Mouse (Mus musculus): ENCODE data around the gene Rap1gds1. TPM values are rescaled to one million over a fixed set of nuclear protein-coding genes. Genes with fewer than 3 reads are reported as not detected.

Gene Rap1gds1
- polyA plus RNA-seq, 1 experiment from 2014 or later: 69.7 TPM

DNA sequence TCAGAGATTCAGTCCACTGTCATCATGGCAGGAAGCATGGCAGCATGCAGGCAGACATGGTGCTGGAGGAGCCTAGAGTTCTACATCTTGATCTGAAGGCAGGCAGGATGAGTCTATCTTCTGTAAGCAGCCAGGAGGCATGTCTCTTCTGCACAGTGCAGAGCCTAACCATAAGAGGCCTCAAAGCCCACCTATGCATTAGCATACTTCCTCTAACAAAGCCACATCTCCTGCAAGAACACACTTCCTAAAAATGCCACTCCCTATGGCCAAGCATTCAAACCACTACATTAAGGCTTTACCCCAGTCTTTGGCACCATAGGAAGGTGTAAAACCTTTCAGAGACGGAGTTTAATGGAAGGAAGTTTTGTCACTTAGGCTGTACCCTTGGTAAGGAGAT is 26.9 kb upstream of the Rap1gds1 start:
- Histone ChIP-seq H3K4me1 (ENCODE audit: control insufficient read depth, insufficient read depth, low read length) (no peaks in the 10 kb centered on the region), H3K36me3 (ENCODE audit: control insufficient read depth, insufficient read depth, low read length) (no peaks in the 10 kb centered on the region), H3K4me2 (ENCODE audit: low read length) (no peak overlapping the region), H3K9ac (replicated peaks; ENCODE audit: low read length) (no peak overlapping the region), H3K4me3 (replicated peaks; ENCODE audit: low read depth, low read length) (no peak overlapping the region), H3K27ac (replicated peaks; ENCODE audit: low read depth, low read length) (no peak overlapping the region), H3K9me3 (ENCODE audit: control insufficient read depth, low read length) (no peaks in the 10 kb centered on the region), H3K27me3 (ENCODE audit: control insufficient read depth, insufficient read depth, low read length) (no peaks in the 10 kb centered on the region)
- no peak for DNase-seq
- no peak for ATAC-seq (ENCODE audit: low FRiP score, low TSS enrichment)
- 86% methylated on average over 1 of the region's 1 CpGs for WGBS

DNA sequence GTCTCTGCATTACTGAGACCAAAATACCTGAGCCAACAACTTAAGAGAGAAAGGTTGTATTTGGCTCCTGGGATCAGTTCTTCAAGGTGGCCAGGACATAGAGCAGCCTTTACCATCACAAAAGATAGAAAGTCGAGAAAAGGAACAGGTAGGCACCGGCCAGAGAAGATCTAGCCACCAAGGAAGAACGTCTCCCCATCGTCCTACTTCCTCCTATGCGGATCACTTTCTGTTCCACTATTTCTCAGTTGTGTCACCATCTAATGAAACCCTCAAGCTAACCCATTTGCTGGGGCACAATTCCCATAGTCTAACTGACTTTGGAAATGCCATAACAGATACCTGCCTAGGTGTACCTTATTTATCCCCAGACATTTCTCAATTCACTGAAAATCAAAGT is 24.3 kb upstream of the Rap1gds1 start:
- H3K27me3 ChIP-seq (ENCODE audit: control insufficient read depth, insufficient read depth, low read length): no peaks in the 10 kb centered on the region
- H3K27ac ChIP-seq (replicated peaks; ENCODE audit: low read depth, low read length): no peak overlapping the region
- no peaks in the 10 kb centered on the region for H3K4me1 ChIP-seq (ENCODE audit: control insufficient read depth, insufficient read depth, low read length)
- ATAC-seq (ENCODE audit: low FRiP score, low TSS enrichment) (no peak), DNase-seq (no peak)
- H3K36me3 ChIP-seq (ENCODE audit: control insufficient read depth, insufficient read depth, low read length): no peaks in the 10 kb centered on the region
- H3K9me3 ChIP-seq (ENCODE audit: control insufficient read depth, low read length): no peaks in the 10 kb centered on the region
- whole genome bisulfite sequencing: 93% methylated on average over 5 of the region's 5 CpGs
- H3K4me3 ChIP-seq (replicated peaks; ENCODE audit: low read depth, low read length): no peak overlapping the region
- no peak overlapping the region for H3K4me2 ChIP-seq (ENCODE audit: low read length)
- H3K9ac ChIP-seq (replicated peaks; ENCODE audit: low read length): no peak overlapping the region

DNA sequence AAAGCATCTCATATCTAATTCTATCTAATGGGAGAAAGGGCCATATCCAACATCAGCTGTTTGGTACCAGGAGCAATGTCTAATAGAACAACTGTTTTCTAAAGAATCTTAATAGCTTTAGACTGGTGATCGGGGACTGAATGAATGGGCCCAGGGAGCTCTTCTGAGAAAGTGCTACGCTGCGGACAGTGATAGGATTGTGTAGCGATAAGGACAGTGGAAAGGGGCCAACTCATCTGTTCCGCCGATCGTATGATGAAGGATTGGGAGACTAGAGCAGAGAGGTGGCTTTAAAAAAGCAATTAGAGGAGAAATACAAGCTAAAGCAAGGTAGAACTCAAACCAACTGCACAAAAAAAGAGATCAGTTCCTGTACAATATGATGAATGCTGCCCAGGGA is 20.9 kb upstream of the Rap1gds1 start:
- Histone ChIP-seq H3K9me3 (ENCODE audit: control insufficient read depth, low read length) (0 out of 2 replicates have a peak, but pooled peaks cover 4% of the 10 kb centered on the region), H3K4me3 (replicated peaks; ENCODE audit: low read depth, low read length) (no peak overlapping the region), H3K36me3 (ENCODE audit: control insufficient read depth, insufficient read depth, low read length) (no peaks in the 10 kb centered on the region), H3K27me3 (ENCODE audit: control insufficient read depth, insufficient read depth, low read length) (no peaks in the 10 kb centered on the region), H3K4me1 (ENCODE audit: control insufficient read depth, insufficient read depth, low read length) (no peaks in the 10 kb centered on the region), H3K27ac (replicated peaks; ENCODE audit: low read depth, low read length) (no peak overlapping the region), H3K4me2 (ENCODE audit: low read length) (no peak overlapping the region), H3K9ac (replicated peaks; ENCODE audit: low read length) (no peak overlapping the region)
- 64% methylated on average over 7 of the region's 7 CpGs for WGBS
- DNase-seq (no peak), ATAC-seq (ENCODE audit: low FRiP score, low TSS enrichment) (no peak)

GRCm38 (mm10) chr3:139088526-139088925 is 13.5 kb upstream of the Rap1gds1 start:
- H3K4me1 ChIP-seq (ENCODE audit: control insufficient read depth, insufficient read depth, low read length): no peaks in the 10 kb centered on the region
- H3K4me3 ChIP-seq (replicated peaks; ENCODE audit: low read depth, low read length): no peak overlapping the region
- no peak for DNase-seq
- ATAC-seq (ENCODE audit: low FRiP score, low TSS enrichment): no peak
- no peak overlapping the region for H3K27ac ChIP-seq (replicated peaks; ENCODE audit: low read depth, low read length)
- H3K36me3 ChIP-seq (ENCODE audit: control insufficient read depth, insufficient read depth, low read length): no peaks in the 10 kb centered on the region
- WGBS: 83% methylated on average over 3 of the region's 3 CpGs
- no peak overlapping the region for H3K9ac ChIP-seq (replicated peaks; ENCODE audit: low read length)
- H3K4me2 ChIP-seq (ENCODE audit: low read length): no peak overlapping the region
- peaks cover 15% of the 10 kb centered on the region for H3K9me3 ChIP-seq (ENCODE audit: control insufficient read depth, low read length)
- no peaks in the 10 kb centered on the region for H3K27me3 ChIP-seq (ENCODE audit: control insufficient read depth, insufficient read depth, low read length)

- 90% methylated on average over 5 of the region's 5 CpGs for WGBS
- ATAC-seq (ENCODE audit: low FRiP score, low TSS enrichment): no peak
Observed at GRCm38 (mm10) chr3:139083778-139084539, 9.0 kb upstream of the Rap1gds1 start.

GRCm38 (mm10) chr3:139079831-139080230 is 4.8 kb upstream of the Rap1gds1 start:
- DNase-seq: no peak
- H3K9ac ChIP-seq (replicated peaks; ENCODE audit: low read length): no peak overlapping the region
- no peaks in the 10 kb centered on the region for H3K4me1 ChIP-seq (ENCODE audit: control insufficient read depth, insufficient read depth, low read length)
- no peak overlapping the region for H3K4me3 ChIP-seq (replicated peaks; ENCODE audit: low read depth, low read length)
- no peak overlapping the region for H3K27ac ChIP-seq (replicated peaks; ENCODE audit: low read depth, low read length)
- H3K4me2 ChIP-seq (ENCODE audit: low read length): no peak overlapping the region
- ATAC-seq (ENCODE audit: low FRiP score, low TSS enrichment): no peak
- 89% methylated on average over 6 of the region's 6 CpGs for WGBS
- H3K27me3 ChIP-seq (ENCODE audit: control insufficient read depth, insufficient read depth, low read length): no peaks in the 10 kb centered on the region
- H3K9me3 ChIP-seq (ENCODE audit: control insufficient read depth, low read length): no peaks in the 10 kb centered on the region
- no peaks in the 10 kb centered on the region for H3K36me3 ChIP-seq (ENCODE audit: control insufficient read depth, insufficient read depth, low read length)

More at GRCm38 (mm10) chr3:139083778-139084539, 9.0 kb upstream of the Rap1gds1 start:
- Histone ChIP-seq H3K4me2 (ENCODE audit: low read length) (no peak overlapping the region), H3K36me3 (ENCODE audit: control insufficient read depth, insufficient read depth, low read length) (no peaks in the 10 kb centered on the region), H3K4me3 (replicated peaks; ENCODE audit: low read depth, low read length) (no peak overlapping the region), H3K27me3 (ENCODE audit: control insufficient read depth, insufficient read depth, low read length) (no peaks in the 10 kb centered on the region), H3K9me3 (ENCODE audit: control insufficient read depth, low read length) (peaks cover 11% of the 10 kb centered on the region), H3K4me1 (ENCODE audit: control insufficient read depth, insufficient read depth, low read length) (no peaks in the 10 kb centered on the region), H3K27ac (replicated peaks; ENCODE audit: low read depth, low read length) (no peak overlapping the region), H3K9ac (replicated peaks; ENCODE audit: low read length) (no peak overlapping the region)
- no peak for DNase-seq

DNA sequence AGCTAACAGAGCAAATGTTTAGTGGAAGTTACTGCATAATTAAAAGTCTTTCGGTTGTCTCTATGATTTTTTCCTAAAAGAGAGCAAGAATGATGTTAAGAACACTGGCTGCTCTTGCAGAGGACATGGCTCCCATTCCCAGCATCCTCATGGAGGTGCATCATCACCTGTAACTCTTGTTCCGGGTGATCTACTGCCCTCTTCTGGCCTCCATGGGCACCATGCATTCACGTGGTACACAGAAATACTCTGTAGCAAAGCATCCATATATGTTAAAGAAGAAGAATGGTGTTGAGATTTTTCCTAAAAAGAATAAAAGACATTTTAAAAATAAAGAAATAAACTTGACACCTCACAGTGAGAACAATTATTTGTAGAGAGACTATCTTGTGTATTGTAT is 3.0 kb upstream of the Rap1gds1 start:
- Histone ChIP-seq H3K27ac (replicated peaks; ENCODE audit: low read depth, low read length) (no peak overlapping the region), H3K4me2 (ENCODE audit: low read length) (no peak overlapping the region), H3K36me3 (ENCODE audit: control insufficient read depth, insufficient read depth, low read length) (no peaks in the 10 kb centered on the region), H3K9ac (replicated peaks; ENCODE audit: low read length) (no peak overlapping the region), H3K4me1 (ENCODE audit: control insufficient read depth, insufficient read depth, low read length) (peaks cover 3% of the 10 kb centered on the region; the same call in 1 of the 2 replicates), H3K4me3 (replicated peaks; ENCODE audit: low read depth, low read length) (no peak overlapping the region), H3K27me3 (ENCODE audit: control insufficient read depth, insufficient read depth, low read length) (no peaks in the 10 kb centered on the region), H3K9me3 (ENCODE audit: control insufficient read depth, low read length) (no peaks in the 10 kb centered on the region)
- WGBS: 85% methylated on average over 3 of the region's 3 CpGs
- ATAC-seq (ENCODE audit: low FRiP score, low TSS enrichment) (no peak), DNase-seq (no peak)

GRCm38 (mm10) chr3:139076059-139076455 is 1.1 kb upstream of the Rap1gds1 start:
- no peaks in the 10 kb centered on the region for H3K36me3 ChIP-seq (ENCODE audit: control insufficient read depth, insufficient read depth, low read length)
- ATAC-seq (ENCODE audit: low FRiP score, low TSS enrichment): no peak
- peak overlapping the region; percentile 91 for H3K4me3 ChIP-seq (replicated peaks; ENCODE audit: low read depth, low read length)
- peak; percentile 31 for DNase-seq
- no peaks in the 10 kb centered on the region for H3K27me3 ChIP-seq (ENCODE audit: control insufficient read depth, insufficient read depth, low read length)
- no peaks in the 10 kb centered on the region for H3K9me3 ChIP-seq (ENCODE audit: control insufficient read depth, low read length)
- peaks cover 3% of the 10 kb centered on the region; the same call in 1 of the 2 replicates for H3K4me1 ChIP-seq (ENCODE audit: control insufficient read depth, insufficient read depth, low read length)
- H3K4me2 ChIP-seq (ENCODE audit: low read length): peak overlapping the region; percentile 90
- WGBS: 16% methylated on average over 7 of the region's 7 CpGs
- H3K9ac ChIP-seq (replicated peaks; ENCODE audit: low read length): peak overlapping the region; percentile 76; the same call in 1 of the 2 replicates
- H3K27ac ChIP-seq (replicated peaks; ENCODE audit: low read depth, low read length): peak overlapping the region; percentile 96; the same call in 1 of the 2 replicates

All from midbrain, embryonic 14.5 days (tissue).